Mouse (Mus musculus): ENCODE measurements around the gene Ankrd54.
A peak's percentile ranks its signal among the peaks of the same experiment; 100 is the strongest.

Gene Ankrd54

GRCm38 (mm10) chr15:79075658-79076365 is 13.1 kb upstream of the Ankrd54 start:
- DNase-seq (ENCODE audit: low spot score) = no peak

DNA sequence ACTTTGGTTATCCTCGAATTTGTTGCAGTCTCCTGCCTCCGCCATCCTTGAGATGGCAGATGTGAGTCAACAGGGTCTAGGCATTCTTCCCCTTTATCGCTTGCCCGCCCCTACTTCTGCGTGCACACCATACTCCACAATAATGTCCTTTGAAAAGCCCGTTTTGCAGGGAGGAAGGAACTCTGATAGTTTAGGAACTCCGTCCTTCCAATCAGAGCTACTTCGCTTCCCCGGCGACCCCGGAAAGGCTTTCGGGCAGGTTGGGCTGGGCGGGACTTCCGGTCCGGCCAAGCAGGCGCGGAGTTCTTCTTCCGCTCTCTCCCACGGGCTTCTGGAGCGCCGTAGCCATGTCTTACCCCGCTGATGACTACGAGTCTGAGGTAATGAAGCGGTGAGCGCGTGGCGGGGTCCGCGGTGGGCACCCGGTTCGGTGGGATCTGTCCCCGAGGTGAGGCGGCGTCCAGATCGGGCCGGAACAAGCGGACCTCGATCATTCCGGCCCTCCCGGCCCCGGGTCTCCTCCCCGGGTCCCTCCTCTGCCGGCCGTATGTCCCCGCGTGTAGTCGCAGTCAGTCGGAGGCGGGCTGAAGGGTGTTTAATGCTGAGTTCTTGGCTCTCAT is 12.3 kb upstream of the Ankrd54 start, which contains the start of gene Eif3l:
Gene Eif3l, plus strand, starts transcription at position 267 of the 620 bp plus-strand sequence.
- peak; percentile 91 for DNase-seq (ENCODE audit: low spot score)

DNA sequence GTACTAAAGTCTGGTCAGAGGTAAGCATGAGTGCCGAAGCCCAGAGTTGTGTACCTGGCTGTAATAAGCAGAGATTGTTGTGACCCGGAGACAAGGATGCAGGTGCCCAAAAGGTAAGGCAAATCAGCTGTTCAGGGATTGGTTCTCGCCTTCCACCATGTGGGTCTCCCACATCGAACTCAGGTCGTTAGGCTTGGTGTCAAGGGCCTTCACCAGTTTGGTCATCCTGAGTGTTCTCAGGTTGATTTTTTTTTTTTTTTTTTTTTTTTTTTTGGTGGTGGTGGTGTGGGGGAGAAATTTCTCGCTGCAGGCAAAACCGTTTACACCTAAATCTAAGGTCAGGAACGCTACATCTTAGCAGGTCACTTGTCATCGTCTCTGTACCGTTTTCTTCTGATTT is 11.8 kb upstream of the Ankrd54 start:
- no peak for DNase-seq (ENCODE audit: low spot score)

GRCm38 (mm10) chr15:79073752-79074151 is 11.1 kb upstream of the Ankrd54 start:
- no peak for DNase-seq (ENCODE audit: low spot score)

GRCm38 (mm10) chr15:79071117-79072039 is 8.7 kb upstream of the Ankrd54 start:
- peak; percentile 52 for DNase-seq (ENCODE audit: low spot score)

GRCm38 (mm10) chr15:79068416-79068815 is 5.7 kb upstream of the Ankrd54 start:
- DNase-seq (ENCODE audit: low spot score) = no peak

DNA sequence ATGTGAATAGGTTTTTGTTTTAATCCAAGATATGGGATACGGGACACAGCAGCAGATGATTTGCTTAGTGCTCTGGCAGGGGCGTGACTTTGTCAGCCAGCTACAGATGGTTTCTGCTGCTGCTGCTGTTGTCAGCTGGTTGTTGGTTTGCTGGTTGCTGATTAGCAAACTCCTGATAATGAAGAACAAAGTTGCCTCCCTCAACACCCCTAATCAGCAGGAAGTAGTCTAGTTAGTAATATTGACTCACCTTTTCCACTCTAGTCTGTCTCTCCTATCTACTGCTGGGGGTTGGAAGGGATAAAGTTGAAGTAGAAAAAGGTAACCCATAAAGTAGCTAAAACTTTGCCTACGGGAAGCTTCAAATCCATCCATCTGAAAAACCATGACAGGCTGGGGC is 4.9 kb upstream of the Ankrd54 start:
- DNase-seq (ENCODE audit: low spot score) = no peak

DNA sequence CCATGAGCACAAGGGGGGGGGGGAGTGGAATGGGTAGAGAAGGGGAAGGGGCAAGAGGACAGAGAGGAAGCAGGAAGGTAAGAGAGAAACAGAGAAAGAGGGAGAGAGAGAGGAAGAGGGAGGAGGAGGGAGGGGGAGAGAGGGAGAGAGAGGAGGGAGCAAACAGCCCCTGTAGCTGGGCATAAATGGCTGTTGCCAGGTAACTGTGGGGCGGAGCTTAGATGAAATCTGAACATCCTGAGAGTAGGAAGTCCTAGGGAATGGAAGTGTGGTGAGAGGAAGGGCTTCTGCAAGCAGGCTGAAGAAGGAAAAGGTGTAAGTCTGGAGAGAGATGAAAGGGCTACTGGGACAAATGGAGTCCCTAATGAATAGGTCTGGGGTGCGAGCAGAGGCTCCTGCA is 3.6 kb upstream of the Ankrd54 start:
- peak; percentile 52 for DNase-seq (ENCODE audit: low spot score)

- DNase-seq (ENCODE audit: low spot score) = no peak
Measured at GRCm38 (mm10) chr15:79065086-79065770, 2.5 kb upstream of the Ankrd54 start.

DNA sequence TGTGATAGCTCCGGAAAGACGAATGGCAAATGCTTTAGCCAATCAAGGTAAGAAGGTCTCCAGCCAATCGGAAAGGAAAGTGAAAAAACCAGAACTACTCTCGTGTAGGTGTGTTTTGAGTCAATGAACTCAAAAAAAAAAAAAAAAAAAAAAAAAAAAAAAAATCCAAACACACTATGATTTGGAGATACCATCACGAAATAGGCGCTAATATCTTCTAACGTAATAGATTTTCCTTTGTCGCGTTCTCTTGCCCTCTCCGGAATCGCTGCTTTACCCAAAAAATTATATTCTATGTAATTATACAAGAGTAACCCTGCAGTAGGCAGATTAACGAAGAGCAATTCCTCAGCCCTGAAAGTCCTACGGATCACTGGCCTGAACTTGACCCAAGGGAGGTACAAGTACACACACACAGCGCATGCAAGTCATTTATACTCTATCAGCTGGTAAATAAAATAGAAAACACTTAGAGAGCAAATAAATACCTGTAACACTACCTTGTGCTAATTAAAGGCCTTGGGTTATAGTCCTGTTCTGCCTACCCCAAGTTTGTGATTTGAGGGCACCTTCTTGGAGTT is 557 bp upstream of the Ankrd54 start:
- no peak for DNase-seq (ENCODE audit: low spot score)

GRCm38 (mm10) chr15:79060887-79061565 is 1.7 kb downstream of the Ankrd54 start:
- no peak for DNase-seq (ENCODE audit: low spot score)

- DNase-seq (ENCODE audit: low spot score) = no peak
Measured at GRCm38 (mm10) chr15:79057850-79058249, 4.8 kb downstream of the Ankrd54 start.

DNA sequence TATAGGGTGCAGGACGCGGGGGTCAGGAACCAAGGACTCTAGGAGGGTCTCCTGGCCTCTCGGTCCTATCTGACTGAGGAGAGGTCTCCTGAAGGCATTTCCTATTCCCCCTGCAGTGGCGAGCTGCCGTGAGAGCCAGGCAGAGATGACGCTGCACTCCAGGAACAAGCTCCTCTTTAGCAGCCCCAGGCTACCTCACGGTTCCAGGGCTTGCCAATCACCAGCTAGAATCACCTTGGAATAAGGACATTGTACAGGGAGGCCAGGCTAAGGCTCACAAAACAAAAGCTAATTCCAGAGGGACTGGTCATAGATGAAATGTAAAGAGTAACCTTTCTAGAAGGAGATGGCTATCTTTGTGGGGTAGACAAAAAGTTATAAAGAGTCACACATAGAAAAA is 6.1 kb downstream of the Ankrd54 start:
- DNase-seq (ENCODE audit: low spot score) = no peak

DNA sequence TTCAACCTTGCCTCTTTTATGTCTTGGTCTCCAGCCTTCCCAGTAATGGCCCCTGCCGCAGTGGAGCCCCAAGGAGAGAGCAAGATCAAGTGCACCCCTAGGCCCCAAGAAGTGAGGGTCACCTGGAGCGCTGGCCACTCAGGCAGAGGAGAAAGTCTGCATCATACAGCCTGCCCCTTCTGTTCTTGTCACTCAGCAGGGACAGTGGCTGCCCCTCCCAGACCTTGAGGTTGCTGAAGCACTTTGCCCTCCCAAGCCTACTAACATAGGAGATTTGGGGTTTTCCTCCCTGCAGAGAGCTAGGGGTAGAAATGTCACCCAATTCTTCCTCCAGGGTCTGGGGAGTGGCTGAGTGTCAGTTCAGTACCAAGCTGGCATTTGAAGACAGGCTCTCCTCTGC is 10.3 kb downstream of the Ankrd54 start:
- no peak for DNase-seq (ENCODE audit: low spot score)

DNA sequence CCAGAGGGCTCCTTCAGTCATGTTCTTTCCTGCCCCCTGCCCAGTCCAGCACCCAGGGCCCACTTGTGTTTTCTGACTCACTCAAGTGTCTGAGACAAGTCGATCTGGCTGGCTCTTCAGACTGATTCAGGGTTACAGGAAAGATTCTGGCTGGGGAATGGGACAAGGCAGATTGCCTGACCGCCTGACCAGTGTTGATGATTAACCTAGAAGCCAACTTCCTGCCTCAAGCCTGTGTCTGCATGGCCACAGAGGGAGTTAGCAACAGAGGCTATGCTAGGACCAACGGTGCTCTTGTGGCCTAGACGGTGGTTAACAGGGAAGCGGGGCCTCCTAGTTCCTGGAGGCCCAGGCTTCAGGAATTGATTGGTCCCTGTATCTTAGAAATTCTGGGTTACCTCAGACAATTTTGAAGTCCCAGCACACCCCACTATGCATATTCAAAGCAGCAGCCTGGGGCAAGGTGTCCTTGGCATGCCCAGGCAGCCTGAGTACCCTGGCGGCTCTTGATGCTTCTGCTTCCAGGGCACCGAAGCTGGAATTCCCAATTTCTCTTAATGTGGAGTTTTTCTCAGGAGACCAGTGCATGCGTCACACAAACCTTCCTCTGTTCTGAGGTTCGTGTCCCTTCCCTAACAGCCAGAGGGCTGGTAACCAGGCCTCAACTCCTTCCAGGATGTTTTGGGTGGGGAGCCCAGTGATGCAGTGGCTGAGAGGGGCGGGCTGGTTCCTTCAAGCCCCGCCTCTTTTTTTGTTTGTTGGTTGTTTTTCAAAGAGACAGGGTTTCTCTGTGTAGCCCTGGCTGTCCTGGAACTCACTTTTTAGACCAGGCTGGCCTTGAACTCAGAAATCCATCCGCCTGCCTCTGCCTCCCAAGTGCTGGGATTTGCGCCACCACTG is 11.0 kb downstream of the Ankrd54 start:
- DNase-seq (ENCODE audit: low spot score) = no peak

- no peak for DNase-seq (ENCODE audit: low spot score)
Measured at GRCm38 (mm10) chr15:79050964-79051363, 11.7 kb downstream of the Ankrd54 start.

GRCm38 (mm10) chr15:79050160-79050845 is 12.4 kb downstream of the Ankrd54 start:
- DNase-seq (ENCODE audit: low spot score) = no peak

GRCm38 (mm10) chr15:79048186-79048585 is 14.5 kb downstream of the Ankrd54 start:
- DNase-seq (ENCODE audit: low spot score) = no peak

DNA sequence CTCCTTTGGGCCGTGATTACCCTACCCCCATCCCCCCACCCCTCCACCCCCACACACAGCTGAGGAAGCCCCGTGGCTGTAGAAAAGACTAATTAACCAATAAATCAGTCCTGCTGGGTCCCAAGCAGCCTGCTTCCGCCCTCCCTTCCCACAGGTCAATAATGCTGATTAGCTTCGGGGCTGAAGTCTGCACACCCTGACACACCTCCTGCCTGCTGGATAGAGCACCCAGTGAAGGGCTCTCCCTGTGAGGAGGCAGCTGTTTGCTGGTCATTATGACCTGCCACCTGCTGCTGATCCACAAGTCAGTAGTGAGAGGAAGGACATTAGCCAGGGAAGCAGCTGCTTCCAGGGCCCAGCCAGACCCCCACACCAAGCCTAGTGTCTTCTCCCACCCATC is 17.9 kb downstream of the Ankrd54 start:
- DNase-seq (ENCODE audit: low spot score) = peak; percentile 61

Data from embryo, embryonic 10 days (tissue).